Mouse (Mus musculus): ENCODE measurements around the gene Phf1. TPM values are rescaled to one million over a fixed set of nuclear protein-coding genes. Genes with fewer than 3 reads are reported as not detected.

Phf1 gene
- polyA plus RNA-seq, 1 experiment: 7.8 TPM

DNA sequence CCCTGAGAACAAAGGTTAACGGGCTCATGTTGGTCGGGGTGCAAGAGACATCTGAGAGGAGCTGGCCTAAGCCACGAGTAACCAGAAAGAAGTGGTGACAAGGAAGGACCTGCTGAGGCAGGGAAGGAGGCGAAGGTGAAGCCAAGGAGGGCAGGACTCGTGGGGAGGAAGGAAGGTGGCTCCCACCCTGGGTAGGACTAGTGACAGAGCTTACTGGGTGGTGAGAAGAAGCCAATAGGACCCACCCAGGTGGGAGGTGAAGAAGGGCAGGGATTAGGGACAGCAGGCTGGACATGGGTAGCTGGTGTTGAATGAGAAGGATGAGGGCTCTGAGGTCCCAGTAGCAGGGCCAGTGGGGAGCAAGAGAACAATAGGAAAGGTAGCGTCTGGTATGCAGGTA, 20.3 kb downstream of the Phf1 start:
- H3K4me1 ChIP-seq (ENCODE audit: control insufficient read depth, insufficient read depth, low read length): peaks cover 1% of the 10 kb centered on the region

GRCm38 (mm10) chr17:26953726-26954125, 20.9 kb downstream of the Phf1 start:
- Histone ChIP-seq H3K4me3 (ENCODE audit: low read depth, low read length) (no peak overlapping the region), H3K36me3 (ENCODE audit: control insufficient read depth, insufficient read depth, low read length, poor library complexity, severe bottlenecking) (no peaks in the 10 kb centered on the region), H3K27me3 (ENCODE audit: control insufficient read depth, insufficient read depth, low read length, poor library complexity, severe bottlenecking) (no peaks in the 10 kb centered on the region; the same call in 1 of the 2 replicates), H3K27ac (ENCODE audit: insufficient read depth, low read length) (no peak overlapping the region), H3K4me1 (ENCODE audit: control insufficient read depth, insufficient read depth, low read length) (peaks cover 1% of the 10 kb centered on the region), H3K9ac (ENCODE audit: low read depth, poor library complexity, severe bottlenecking) (no peak overlapping the region), H3K9me3 (replicated peaks; ENCODE audit: control insufficient read depth, insufficient read depth, low read length, poor library complexity, severe bottlenecking) (no peaks in the 10 kb centered on the region)
- no peak for TF ChIP-seq CTCF (IDR thresholded peaks at IDR 0.05; ENCODE audit: low read depth, low read length)
- no peak for TF ChIP-seq EP300 (IDR thresholded peaks at IDR 0.05; ENCODE audit: insufficient read depth, low read depth, low read length)
- TF ChIP-seq POLR2A (IDR thresholded peaks at IDR 0.05; ENCODE audit: insufficient read depth, low read length): no peak

More for the DNA sequence above, 20.3 kb downstream of the Phf1 start:
- TF ChIP-seq EP300 (IDR thresholded peaks at IDR 0.05; ENCODE audit: insufficient read depth, low read depth, low read length): no peak
- no peak for TF ChIP-seq POLR2A (IDR thresholded peaks at IDR 0.05; ENCODE audit: insufficient read depth, low read length)
- TF ChIP-seq CTCF (IDR thresholded peaks at IDR 0.05; ENCODE audit: low read depth, low read length): no peak
- Histone ChIP-seq H3K27ac (ENCODE audit: insufficient read depth, low read length) (no peak overlapping the region), H3K27me3 (ENCODE audit: control insufficient read depth, insufficient read depth, low read length, poor library complexity, severe bottlenecking) (no peaks in the 10 kb centered on the region; the same call in 1 of the 2 replicates), H3K9me3 (replicated peaks; ENCODE audit: control insufficient read depth, insufficient read depth, low read length, poor library complexity, severe bottlenecking) (no peaks in the 10 kb centered on the region), H3K9ac (ENCODE audit: low read depth, poor library complexity, severe bottlenecking) (no peak overlapping the region), H3K36me3 (ENCODE audit: control insufficient read depth, insufficient read depth, low read length, poor library complexity, severe bottlenecking) (no peaks in the 10 kb centered on the region), H3K4me3 (ENCODE audit: low read depth, low read length) (no peak overlapping the region)

DNA sequence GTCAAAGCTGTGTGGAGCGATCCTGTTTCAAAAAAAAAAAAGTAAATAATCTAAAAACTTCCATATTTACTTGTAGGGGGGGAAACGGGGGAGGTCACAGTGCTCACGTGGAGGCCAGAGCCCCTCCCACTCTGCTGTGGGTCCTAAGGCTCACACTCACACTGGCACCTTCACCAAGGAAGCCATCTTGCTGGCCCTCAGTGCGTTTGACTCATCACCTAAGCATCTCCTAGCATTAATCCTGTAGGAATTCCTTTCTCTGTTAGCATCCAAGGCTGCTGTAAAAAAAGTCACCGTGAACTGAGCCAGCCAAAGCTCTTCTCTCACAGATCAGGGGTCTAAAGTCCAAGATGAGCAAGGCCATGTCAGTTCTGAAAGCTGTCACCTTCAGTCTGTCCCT, 23.5 kb downstream of the Phf1 start:
- Histone ChIP-seq H3K4me3 (ENCODE audit: low read depth, low read length) (no peak overlapping the region), H3K36me3 (ENCODE audit: control insufficient read depth, insufficient read depth, low read length, poor library complexity, severe bottlenecking) (no peaks in the 10 kb centered on the region), H3K27ac (ENCODE audit: insufficient read depth, low read length) (no peak overlapping the region), H3K9ac (ENCODE audit: low read depth, poor library complexity, severe bottlenecking) (no peak overlapping the region), H3K27me3 (ENCODE audit: control insufficient read depth, insufficient read depth, low read length, poor library complexity, severe bottlenecking) (no peaks in the 10 kb centered on the region), H3K9me3 (replicated peaks; ENCODE audit: control insufficient read depth, insufficient read depth, low read length, poor library complexity, severe bottlenecking) (no peaks in the 10 kb centered on the region), H3K4me1 (ENCODE audit: control insufficient read depth, insufficient read depth, low read length) (peaks cover under 1% of the 10 kb centered on the region)
- TF ChIP-seq EP300 (IDR thresholded peaks at IDR 0.05; ENCODE audit: insufficient read depth, low read depth, low read length): no peak
- no peak for TF ChIP-seq CTCF (IDR thresholded peaks at IDR 0.05; ENCODE audit: low read depth, low read length)
- no peak for TF ChIP-seq POLR2A (IDR thresholded peaks at IDR 0.05; ENCODE audit: insufficient read depth, low read length)

DNA sequence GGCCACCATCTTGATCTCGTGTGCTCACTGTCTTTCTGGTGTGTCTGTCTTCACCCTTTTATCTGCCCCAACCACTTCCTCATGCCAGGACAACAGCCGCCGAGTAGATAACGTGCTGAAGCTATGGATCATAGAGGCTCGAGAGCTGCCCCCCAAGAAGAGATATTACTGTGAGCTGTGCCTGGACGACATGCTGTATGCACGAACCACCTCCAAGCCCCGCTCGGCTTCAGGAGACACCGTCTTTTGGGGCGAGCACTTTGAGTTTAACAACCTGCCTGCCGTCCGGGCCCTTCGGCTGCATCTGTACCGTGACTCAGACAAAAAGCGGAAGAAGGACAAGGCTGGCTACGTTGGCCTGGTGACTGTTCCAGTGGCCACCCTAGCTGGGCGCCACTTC, 24.0 kb downstream of the Phf1 start:
- Histone ChIP-seq H3K4me1 (ENCODE audit: control insufficient read depth, insufficient read depth, low read length) (no peaks in the 10 kb centered on the region), H3K4me3 (ENCODE audit: low read depth, low read length) (no peak overlapping the region), H3K27ac (ENCODE audit: insufficient read depth, low read length) (no peak overlapping the region), H3K9ac (ENCODE audit: low read depth, poor library complexity, severe bottlenecking) (no peak overlapping the region), H3K9me3 (replicated peaks; ENCODE audit: control insufficient read depth, insufficient read depth, low read length, poor library complexity, severe bottlenecking) (no peaks in the 10 kb centered on the region), H3K36me3 (ENCODE audit: control insufficient read depth, insufficient read depth, low read length, poor library complexity, severe bottlenecking) (no peaks in the 10 kb centered on the region), H3K27me3 (ENCODE audit: control insufficient read depth, insufficient read depth, low read length, poor library complexity, severe bottlenecking) (no peaks in the 10 kb centered on the region)
- no peak for TF ChIP-seq EP300 (IDR thresholded peaks at IDR 0.05; ENCODE audit: insufficient read depth, low read depth, low read length)
- TF ChIP-seq POLR2A (IDR thresholded peaks at IDR 0.05; ENCODE audit: insufficient read depth, low read length): no peak
- no peak for TF ChIP-seq CTCF (IDR thresholded peaks at IDR 0.05; ENCODE audit: low read depth, low read length)

GRCm38 (mm10) chr17:26957872-26958271, 25.0 kb downstream of the Phf1 start:
- Histone ChIP-seq H3K4me1 (ENCODE audit: control insufficient read depth, insufficient read depth, low read length) (no peaks in the 10 kb centered on the region), H3K9me3 (replicated peaks; ENCODE audit: control insufficient read depth, insufficient read depth, low read length, poor library complexity, severe bottlenecking) (no peaks in the 10 kb centered on the region), H3K27me3 (ENCODE audit: control insufficient read depth, insufficient read depth, low read length, poor library complexity, severe bottlenecking) (no peaks in the 10 kb centered on the region), H3K9ac (ENCODE audit: low read depth, poor library complexity, severe bottlenecking) (no peak overlapping the region), H3K36me3 (ENCODE audit: control insufficient read depth, insufficient read depth, low read length, poor library complexity, severe bottlenecking) (no peaks in the 10 kb centered on the region), H3K27ac (ENCODE audit: insufficient read depth, low read length) (no peak overlapping the region), H3K4me3 (ENCODE audit: low read depth, low read length) (no peak overlapping the region)
- TF ChIP-seq CTCF (IDR thresholded peaks at IDR 0.05; ENCODE audit: low read depth, low read length) (no peak), EP300 (IDR thresholded peaks at IDR 0.05; ENCODE audit: insufficient read depth, low read depth, low read length) (no peak), POLR2A (IDR thresholded peaks at IDR 0.05; ENCODE audit: insufficient read depth, low read length) (no peak)

DNA sequence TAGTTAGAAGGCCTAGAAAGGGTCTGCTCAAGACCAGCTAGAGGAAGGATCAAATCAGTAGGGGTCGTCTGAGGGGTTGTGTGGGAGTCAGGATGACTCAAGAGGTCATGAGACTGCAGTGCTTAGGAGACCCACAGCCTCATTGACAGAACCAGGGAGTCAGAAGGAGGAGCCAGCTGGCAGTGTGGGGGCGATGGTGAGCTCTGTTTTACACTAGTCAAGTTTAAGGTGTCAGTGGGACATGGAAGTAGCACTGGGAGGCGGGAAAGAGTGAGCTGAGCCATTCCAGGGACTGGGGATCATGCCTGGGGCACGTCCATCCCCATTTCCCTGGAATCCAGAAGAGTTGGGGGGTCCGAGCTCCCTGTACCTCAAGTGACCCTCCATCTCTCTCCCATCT, 26.0 kb downstream of the Phf1 start:
- Histone ChIP-seq H3K27me3 (ENCODE audit: control insufficient read depth, insufficient read depth, low read length, poor library complexity, severe bottlenecking) (no peaks in the 10 kb centered on the region), H3K36me3 (ENCODE audit: control insufficient read depth, insufficient read depth, low read length, poor library complexity, severe bottlenecking) (no peaks in the 10 kb centered on the region), H3K9me3 (replicated peaks; ENCODE audit: control insufficient read depth, insufficient read depth, low read length, poor library complexity, severe bottlenecking) (no peaks in the 10 kb centered on the region), H3K4me1 (ENCODE audit: control insufficient read depth, insufficient read depth, low read length) (no peaks in the 10 kb centered on the region), H3K9ac (ENCODE audit: low read depth, poor library complexity, severe bottlenecking) (no peak overlapping the region), H3K27ac (ENCODE audit: insufficient read depth, low read length) (no peak overlapping the region), H3K4me3 (ENCODE audit: low read depth, low read length) (no peak overlapping the region)
- TF ChIP-seq CTCF (IDR thresholded peaks at IDR 0.05; ENCODE audit: low read depth, low read length): peak; percentile 33
- TF ChIP-seq EP300 (IDR thresholded peaks at IDR 0.05; ENCODE audit: insufficient read depth, low read depth, low read length): no peak
- no peak for TF ChIP-seq POLR2A (IDR thresholded peaks at IDR 0.05; ENCODE audit: insufficient read depth, low read length)
